Mouse (Mus musculus) cortical plate, adult 2 months (tissue): ENCODE measurements at regions not wholly inside any gene's neighbourhood (a gene's known extent, or its start where the extent isn't known, plus 50 kb on each side); places are given as distances from the start of the nearest gene placed in this dataset.

Experiments
- H3K27ac ChIP-seq: fragments of 200-500 bp; 2 replicates; pipeline ENCODE4 v1.5.1; 2012; ENCODE audit warnings: low read length, control low read depth, inconsistent platforms; ENCODE audit not compliant: insufficient read depth
- H3K4me1 ChIP-seq: fragments of 200-500 bp; 2 replicates; pipeline ENCODE4 v1.6.1; 2011; ENCODE audit warnings: low read length; ENCODE audit not compliant: control insufficient read depth, insufficient read depth
- H3K4me3 ChIP-seq: fragments of 200-500 bp; 2 replicates; pipeline ENCODE4 v1.5.1; 2011; ENCODE audit warnings: mild to moderate bottlenecking, low read length, control low read depth; ENCODE audit not compliant: insufficient read depth
- CTCF ChIP-seq: fragments of 200-500 bp; IDR thresholded peaks from 2 replicates; pipeline ENCODE4 v1.5.1; 2011; ENCODE audit warnings: mild to moderate bottlenecking, control low read depth, low read length; ENCODE audit not compliant: insufficient read depth; ENCODE audit errors: extremely low read depth
- POLR2A ChIP-seq: fragments of 200-500 bp; IDR thresholded peaks from 2 replicates; pipeline ENCODE4 v1.6.1; 2011; ENCODE audit warnings: mild to moderate bottlenecking, low read length, control low read depth; ENCODE audit not compliant: insufficient read depth; ENCODE audit errors: extremely low read depth

DNA sequence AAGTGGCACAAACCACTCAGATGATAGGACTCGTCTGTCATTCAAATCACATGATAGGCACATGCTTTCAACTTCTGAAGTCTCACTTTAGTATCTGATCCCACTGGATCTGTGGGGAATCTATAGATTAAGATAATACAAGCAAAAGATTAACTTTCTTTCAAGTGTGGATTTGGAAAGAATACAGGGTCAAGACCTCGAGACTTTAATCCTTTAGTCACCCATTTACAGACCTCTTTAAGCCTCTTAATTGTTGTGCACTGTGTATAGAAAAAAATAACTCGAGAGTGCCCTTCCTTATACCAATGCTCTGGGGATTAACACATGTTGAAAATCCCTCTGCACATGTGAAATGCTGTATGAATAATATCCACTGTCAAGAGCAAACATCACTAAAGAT, 306.7 kb upstream of the Pard3b start:
- H3K4me1 ChIP-seq = no peaks in the 10 kb centered on the region
- TF ChIP-seq POLR2A (no peak), CTCF (no peak)
- H3K27ac ChIP-seq = no peak overlapping the region
- H3K4me3 ChIP-seq = no peak overlapping the region

DNA sequence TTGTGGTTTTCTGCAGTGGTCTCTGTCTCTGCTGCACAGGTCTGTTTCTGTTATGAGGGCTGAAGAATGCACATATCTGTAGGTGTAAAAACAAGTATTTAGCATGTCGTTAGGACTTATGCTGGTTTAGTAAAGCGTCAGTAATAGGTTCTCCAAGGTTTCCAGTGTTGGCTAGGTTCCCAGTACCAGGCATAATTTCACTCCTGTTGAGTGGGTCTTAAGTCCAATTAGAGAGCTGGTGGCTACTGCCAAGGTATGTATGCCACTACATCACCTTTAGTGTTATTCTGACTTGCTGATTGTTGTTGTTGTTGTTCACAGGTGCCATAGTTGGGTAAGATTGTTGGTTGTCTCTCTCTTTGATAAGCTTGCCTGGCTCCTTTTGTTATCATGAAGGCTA, 302.3 kb upstream of the Pard3b start:
- Histone ChIP-seq H3K27ac (no peak overlapping the region), H3K4me3 (no peak overlapping the region), H3K4me1 (no peaks in the 10 kb centered on the region)
- TF ChIP-seq POLR2A (no peak), CTCF (no peak)

GRCm38 (mm10) chr1:61352921-61353320, 285.7 kb upstream of the Pard3b start:
- no peak for TF ChIP-seq CTCF
- no peak for TF ChIP-seq POLR2A
- Histone ChIP-seq H3K4me1 (no peaks in the 10 kb centered on the region), H3K27ac (no peak overlapping the region), H3K4me3 (no peak overlapping the region)

DNA sequence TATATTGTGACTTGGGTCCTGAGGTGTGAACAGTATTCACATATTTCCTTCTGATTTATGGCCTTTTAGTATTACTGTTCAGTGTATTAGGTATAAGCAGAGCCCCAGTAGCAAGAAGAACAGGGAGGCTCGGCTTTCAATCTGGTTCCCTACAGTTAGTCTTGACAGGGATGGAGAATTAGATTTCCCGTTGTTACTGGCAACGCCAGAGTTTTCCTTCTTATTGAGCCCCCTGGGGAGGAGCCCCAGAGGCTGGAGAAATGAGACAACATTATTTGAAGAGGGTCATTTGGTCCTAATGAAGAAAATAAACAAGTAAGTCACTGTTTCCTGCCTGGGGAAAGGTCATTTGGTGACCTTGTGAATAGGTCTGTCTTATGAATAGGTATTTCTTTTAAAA, 285.1 kb upstream of the Pard3b start:
- Histone ChIP-seq H3K27ac (no peak overlapping the region), H3K4me3 (no peak overlapping the region), H3K4me1 (no peaks in the 10 kb centered on the region)
- no peak for TF ChIP-seq POLR2A
- no peak for TF ChIP-seq CTCF

- H3K27ac ChIP-seq = no peak overlapping the region
- no peak overlapping the region for H3K4me3 ChIP-seq
- TF ChIP-seq CTCF = no peak
- TF ChIP-seq POLR2A = no peak
- H3K4me1 ChIP-seq = no peaks in the 10 kb centered on the region
Measured at GRCm38 (mm10) chr1:61355241-61355640, 283.4 kb upstream of the Pard3b start.

DNA sequence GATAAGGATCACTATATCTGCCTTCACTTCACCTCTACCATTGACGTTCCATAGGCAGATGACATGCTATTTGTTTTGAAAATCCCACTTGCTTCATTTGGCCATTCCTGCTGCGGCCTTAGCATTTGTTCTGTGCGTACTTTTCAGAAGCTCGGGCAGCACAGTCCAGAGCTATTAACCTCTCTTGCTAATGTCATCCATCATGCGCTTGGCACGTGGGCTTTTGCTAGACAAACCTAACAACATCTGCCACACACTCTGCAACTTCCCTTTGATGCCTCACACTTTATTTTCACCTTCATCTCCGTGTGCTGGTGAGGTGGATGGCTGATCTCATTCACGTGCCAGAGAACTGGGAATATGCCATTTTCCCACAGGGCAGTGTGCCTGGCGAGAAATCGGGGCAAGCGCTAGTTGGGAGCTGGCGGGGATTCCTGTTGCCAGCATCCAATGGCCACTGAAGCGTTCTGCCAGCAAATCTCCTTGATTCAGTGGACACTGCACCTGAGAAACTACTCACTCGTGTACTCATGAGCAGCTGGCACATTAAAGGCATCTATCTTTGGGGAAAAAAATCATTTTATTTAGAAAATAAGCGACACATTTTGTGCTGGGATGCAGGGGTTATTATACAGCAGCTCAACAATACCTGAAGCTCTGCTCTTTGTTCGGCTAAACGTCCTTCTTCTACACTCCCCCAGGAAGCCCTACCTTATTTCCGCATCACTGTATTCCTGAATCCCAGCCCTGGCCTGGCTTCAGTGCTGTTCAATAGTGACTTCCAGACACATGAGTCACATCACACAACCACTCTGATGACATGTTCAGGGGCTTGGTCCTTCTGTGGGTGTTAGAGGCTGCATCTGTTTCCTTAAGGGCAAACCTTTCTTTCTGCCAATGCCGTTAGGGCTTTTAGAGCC, 279.4 kb upstream of the Pard3b start:
- no peaks in the 10 kb centered on the region for H3K4me1 ChIP-seq
- H3K4me3 ChIP-seq = no peak overlapping the region
- no peak for TF ChIP-seq CTCF
- no peak for TF ChIP-seq POLR2A
- H3K27ac ChIP-seq = no peak overlapping the region

- no peak for TF ChIP-seq CTCF
- TF ChIP-seq POLR2A = no peak
- Histone ChIP-seq H3K27ac (no peak overlapping the region), H3K4me1 (no peaks in the 10 kb centered on the region), H3K4me3 (no peak overlapping the region)
Measured at GRCm38 (mm10) chr1:61372581-61372980, 266.0 kb upstream of the Pard3b start.

DNA sequence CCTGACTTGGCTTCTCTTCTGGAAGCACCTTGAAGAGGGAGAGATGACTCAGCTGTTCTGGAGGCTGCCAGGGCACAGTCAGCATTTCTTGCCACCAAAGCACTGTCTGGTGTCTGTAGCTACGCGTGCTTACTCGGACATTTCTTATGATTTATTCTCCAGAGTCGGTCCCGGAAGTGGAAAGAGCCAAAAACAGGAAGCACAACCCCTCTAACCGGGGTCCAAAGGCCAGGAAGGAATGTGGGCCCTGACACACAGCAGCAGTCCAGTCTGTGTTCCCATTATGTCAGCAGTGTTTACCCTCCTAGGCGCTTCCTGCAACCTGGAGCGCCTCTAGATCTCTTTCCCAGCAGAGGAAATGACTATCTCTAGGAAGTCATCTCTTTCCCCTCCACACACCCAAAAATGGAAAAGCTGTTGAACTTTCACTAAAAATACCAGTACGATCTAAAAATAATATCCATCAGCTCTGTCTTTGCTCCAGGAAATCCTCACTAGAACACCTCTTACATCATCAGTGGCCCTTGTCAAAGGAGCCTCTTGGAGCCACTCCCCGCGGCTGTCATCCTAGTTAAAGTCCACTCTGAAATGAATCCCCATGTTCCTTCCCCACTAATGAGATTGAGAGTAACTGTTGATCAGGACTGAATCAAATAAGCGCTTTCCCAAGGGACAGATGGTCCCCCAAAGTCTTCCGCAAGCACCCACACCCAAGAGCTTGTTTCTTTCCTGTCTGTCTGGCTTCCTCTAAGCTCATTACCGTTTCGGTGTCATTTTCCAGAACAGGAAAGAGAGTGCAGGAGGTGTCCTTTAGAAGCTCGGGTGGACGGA, 264.7 kb upstream of the Pard3b start:
- Histone ChIP-seq H3K4me3 (no peak overlapping the region), H3K27ac (no peak overlapping the region), H3K4me1 (no peaks in the 10 kb centered on the region)
- TF ChIP-seq POLR2A (no peak), CTCF (no peak)

- no peaks in the 10 kb centered on the region for H3K4me1 ChIP-seq
- H3K4me3 ChIP-seq = no peak overlapping the region
- TF ChIP-seq POLR2A (no peak), CTCF (no peak)
- H3K27ac ChIP-seq = no peak overlapping the region
Measured at GRCm38 (mm10) chr1:61376417-61376816, 262.2 kb upstream of the Pard3b start.
